ENCODE assay signal across 25 mouse cellular contexts in genomic region chr5:149601996-149602395, GRCm38 (mm10). TPM values are rescaled to one million over a fixed set of nuclear protein-coding genes. Genes with fewer than 3 reads are reported as not detected.
A peak's percentile ranks its signal among the peaks of the same experiment; 100 is the strongest.
DNase-seq lines count a peak whose midpoint lies in the region; ATAC-seq and TF ChIP-seq lines count a peak whose summit lies in the region.
"Had no signal": no experiment of that assay in that cellular context is flagged by ENCODE, and none has a peak within 500 bp of the region (broad histone marks: within the 10 kb centered on the region; RNA-seq: fewer than 3 reads in every experiment).

No protein-coding gene starts in this region.

- H3K36me3 ChIP-seq in hindbrain, postnatal 0 days (ENCODE audit: insufficient read depth, low read length), result no peaks in the 10 kb centered on the region
- H3K36me3 ChIP-seq in hindbrain, embryonic 16.5 days (ENCODE audit: control insufficient read depth, insufficient read depth, low read length), result no peaks in the 10 kb centered on the region
- H3K36me3 ChIP-seq in midbrain, postnatal 0 days (ENCODE audit: insufficient read depth, low read length), result no peaks in the 10 kb centered on the region
- H3K36me3 ChIP-seq in midbrain, embryonic 13.5 days, result no peaks in the 10 kb centered on the region
- H3K36me3 ChIP-seq in limb, embryonic 10.5 days, result no peaks in the 10 kb centered on the region
- H3K36me3 ChIP-seq: embryonic facial prominence, embryonic 10.5 days; embryonic facial prominence, embryonic 15.5 days; G1E; heart, embryonic 13.5 days; kidney, embryonic 15.5 days; liver, embryonic 12.5 days; midbrain, embryonic 12.5 days; stomach, embryonic 15.5 days had no signal

- no peaks in the 10 kb centered on the region for H3K4me1 ChIP-seq in hindbrain, postnatal 0 days (ENCODE audit: insufficient read depth, low read length)
- H3K4me1 ChIP-seq in hindbrain, embryonic 16.5 days (ENCODE audit: control insufficient read depth, insufficient read depth, low read depth, low read length), result no peaks in the 10 kb centered on the region
- no peaks in the 10 kb centered on the region for H3K4me1 ChIP-seq in midbrain, postnatal 0 days (ENCODE audit: insufficient read depth, low read length)
- H3K4me1 ChIP-seq in midbrain, embryonic 13.5 days (replicated peaks), result no peaks in the 10 kb centered on the region
- H3K4me1 ChIP-seq in limb, embryonic 10.5 days, result no peaks in the 10 kb centered on the region
- H3K4me1 ChIP-seq: embryonic facial prominence, embryonic 10.5 days; embryonic facial prominence, embryonic 15.5 days; heart, embryonic 13.5 days; kidney, embryonic 15.5 days; liver, embryonic 12.5 days; stomach, embryonic 15.5 days had no signal

- H3K4me2 ChIP-seq in hindbrain, postnatal 0 days (ENCODE audit: low read depth, low read length), result no peak overlapping the region
- H3K4me2 ChIP-seq in hindbrain, embryonic 16.5 days (ENCODE audit: low read length), result no peak overlapping the region
- no peak overlapping the region for H3K4me2 ChIP-seq in midbrain, postnatal 0 days (ENCODE audit: low read depth, low read length, poor library complexity, severe bottlenecking)
- no peak overlapping the region for H3K4me2 ChIP-seq in midbrain, embryonic 13.5 days (replicated peaks)
- H3K4me2 ChIP-seq: embryonic facial prominence, embryonic 15.5 days; heart, embryonic 13.5 days; hindbrain, embryonic 14.5 days; kidney, embryonic 15.5 days; liver, embryonic 12.5 days; midbrain, embryonic 12.5 days; stomach, embryonic 15.5 days had no signal

- no peak for ATAC-seq in cerebellum, adult (ENCODE audit: insufficient number of reproducible peaks, low FRiP score, low TSS enrichment)
- ATAC-seq in hindbrain, postnatal 0 days, result no peak
- ATAC-seq in hindbrain, embryonic 16.5 days, result no peak
- no peak for ATAC-seq in midbrain, postnatal 0 days (ENCODE audit: low FRiP score)
- no peak for ATAC-seq in midbrain, embryonic 13.5 days
- ATAC-seq: liver, embryonic 12.5 days; liver, postnatal 0 days had no signal

- 82% methylated on average over 3 of the region's 3 CpGs for WGBS in hindbrain, postnatal 0 days
- WGBS in hindbrain, embryonic 16.5 days, result 89% methylated on average over 3 of the region's 3 CpGs
- 94% methylated on average over 3 of the region's 3 CpGs for WGBS in midbrain, postnatal 0 days
- WGBS in midbrain, embryonic 13.5 days, result 94% methylated on average over 3 of the region's 3 CpGs
- 92% methylated on average over 3 of the region's 3 CpGs for WGBS in limb, embryonic 10.5 days

- no peak for TF ChIP-seq CTCF in hindbrain, postnatal 0 days (IDR thresholded peaks at IDR 0.05; ENCODE audit: low read depth)
- no peak for TF ChIP-seq CTCF in midbrain, postnatal 0 days (IDR thresholded peaks at IDR 0.05)

- no peaks in the 10 kb centered on the region for H3K9me3 ChIP-seq in hindbrain, postnatal 0 days (ENCODE audit: low read length)
- H3K9me3 ChIP-seq in hindbrain, embryonic 16.5 days (ENCODE audit: control insufficient read depth, low read length), result no peaks in the 10 kb centered on the region
- H3K9me3 ChIP-seq in midbrain, postnatal 0 days (ENCODE audit: low read length), result no peaks in the 10 kb centered on the region
- no peaks in the 10 kb centered on the region for H3K9me3 ChIP-seq in midbrain, embryonic 13.5 days
- no peaks in the 10 kb centered on the region for H3K9me3 ChIP-seq in limb, embryonic 10.5 days (replicated peaks)
- H3K9me3 ChIP-seq: embryonic facial prominence, embryonic 10.5 days; embryonic facial prominence, embryonic 15.5 days; G1E; kidney, embryonic 15.5 days; liver, embryonic 12.5 days; midbrain, embryonic 12.5 days; stomach, embryonic 15.5 days had no signal

- no peak overlapping the region for H3K9ac ChIP-seq in hindbrain, postnatal 0 days (replicated peaks; ENCODE audit: low read length)
- H3K9ac ChIP-seq in hindbrain, embryonic 16.5 days (ENCODE audit: low read depth, low read length), result no peak overlapping the region
- H3K9ac ChIP-seq in midbrain, postnatal 0 days (replicated peaks; ENCODE audit: low read length, poor library complexity, severe bottlenecking), result no peak overlapping the region
- no peak overlapping the region for H3K9ac ChIP-seq in midbrain, embryonic 13.5 days (replicated peaks)
- H3K9ac ChIP-seq: embryonic facial prominence, embryonic 15.5 days; heart, embryonic 13.5 days; hindbrain, embryonic 14.5 days; kidney, embryonic 15.5 days; liver, embryonic 12.5 days; liver, postnatal 0 days; midbrain, embryonic 12.5 days; stomach, embryonic 15.5 days had no signal

- DNase-seq in cerebellum, postnatal 10 days, result peak; percentile 50 to 66
- peak; percentile 60 for DNase-seq in hindbrain, postnatal 0 days (ENCODE audit: low spot score)
- peak; percentile 68 for DNase-seq in midbrain, postnatal 0 days (ENCODE audit: low spot score)
- peak; percentile 37 for DNase-seq in brain, adult 2 months (ENCODE audit: low read depth, low spot score)
- no peak for DNase-seq in limb, embryonic 10.5 days (ENCODE audit: low spot score)
- DNase-seq: cerebellum, adult 11-12 months; cerebellum, postnatal 25 days; gastrocnemius, postnatal 10 days; heart, postnatal 10 days; kidney, adult 18-20 months; kidney, postnatal 25 days; liver, postnatal 0 days; lung, postnatal 36 days had no signal

- no peak overlapping the region for H3K4me3 ChIP-seq in hindbrain, postnatal 0 days (ENCODE audit: low read length)
- H3K4me3 ChIP-seq in hindbrain, embryonic 16.5 days (ENCODE audit: low read length), result no peak overlapping the region
- no peak overlapping the region for H3K4me3 ChIP-seq in midbrain, postnatal 0 days (ENCODE audit: low read depth, low read length)
- H3K4me3 ChIP-seq in midbrain, embryonic 13.5 days (replicated peaks), result no peak overlapping the region
- H3K4me3 ChIP-seq in limb, embryonic 10.5 days, result no peak overlapping the region
- H3K4me3 ChIP-seq: embryonic facial prominence, embryonic 10.5 days; embryonic facial prominence, embryonic 15.5 days; heart, embryonic 13.5 days; kidney, embryonic 15.5 days; liver, embryonic 12.5 days; midbrain, embryonic 12.5 days; stomach, embryonic 15.5 days had no signal

- H3K27me3 ChIP-seq in hindbrain, postnatal 0 days (ENCODE audit: insufficient read depth, low read length), result no peaks in the 10 kb centered on the region
- H3K27me3 ChIP-seq in hindbrain, embryonic 16.5 days (replicated peaks; ENCODE audit: control insufficient read depth, insufficient read depth, low read length), result no peaks in the 10 kb centered on the region
- H3K27me3 ChIP-seq in midbrain, postnatal 0 days (ENCODE audit: insufficient read depth, low read length), result no peaks in the 10 kb centered on the region
- no peaks in the 10 kb centered on the region for H3K27me3 ChIP-seq in midbrain, embryonic 13.5 days
- no peaks in the 10 kb centered on the region for H3K27me3 ChIP-seq in limb, embryonic 10.5 days (ENCODE audit: low read depth, poor library complexity, severe bottlenecking)
- H3K27me3 ChIP-seq: embryonic facial prominence, embryonic 15.5 days; heart, embryonic 13.5 days; kidney, embryonic 15.5 days; midbrain, embryonic 12.5 days; stomach, embryonic 15.5 days had no signal

- H3K27ac ChIP-seq in hindbrain, postnatal 0 days, result no peak overlapping the region
- H3K27ac ChIP-seq in hindbrain, embryonic 16.5 days (ENCODE audit: low read depth, low read length), result no peak overlapping the region
- no peak overlapping the region for H3K27ac ChIP-seq in midbrain, postnatal 0 days (ENCODE audit: low read depth, low read length)
- no peak overlapping the region for H3K27ac ChIP-seq in midbrain, embryonic 13.5 days
- H3K27ac ChIP-seq in limb, embryonic 10.5 days, result no peak overlapping the region
- H3K27ac ChIP-seq: embryonic facial prominence, embryonic 10.5 days; embryonic facial prominence, embryonic 15.5 days; heart, embryonic 13.5 days; hindbrain, embryonic 14.5 days; kidney, embryonic 15.5 days; liver, embryonic 12.5 days; midbrain, embryonic 12.5 days; stomach, embryonic 15.5 days had no signal

RNA-seq across cellular contexts. Expression of gene Hsph1, which starts 34.2 kb away (rescaled TPM):
- total RNA-seq in hindbrain, postnatal 0 days (2014; rRNA removed), result 18.9 and 21.0 TPM in 2 replicates
- 59.4 and 60.8 TPM in 2 replicates for polyA plus RNA-seq in hindbrain, postnatal 0 days (2015; fragmentation: Nextera tagmentation; extraction: Ambion mirVana)
- polyA plus RNA-seq in hindbrain, embryonic 16.5 days (2015; fragmentation: Nextera tagmentation; extraction: Ambion mirVana), result 97.7 and 105 TPM in 2 replicates
- 28.5 and 38.1 TPM in 2 replicates for total RNA-seq in midbrain, postnatal 0 days (2014; rRNA removed)
- 66.6 and 74.1 TPM in 2 replicates for polyA plus RNA-seq in midbrain, postnatal 0 days (2015; fragmentation: Nextera tagmentation; extraction: Ambion mirVana)
- polyA plus RNA-seq in midbrain, embryonic 13.5 days (2015; fragmentation: Nextera tagmentation; extraction: Ambion mirVana), result 90.5 and 101 TPM in 2 replicates
- polyA plus RNA-seq in limb, embryonic 10.5 days (2016; fragmentation: Nextera tagmentation; extraction: Ambion mirVana), result 129 and 164 TPM in 2 replicates
